Mouse (Mus musculus): ENCODE data around the gene Luc7l2. TPM values are rescaled to one million over a fixed set of nuclear protein-coding genes. Genes with fewer than 3 reads are reported as not detected.
A peak's percentile ranks its signal among the peaks of the same experiment; 100 is the strongest.

Luc7l2 gene
- polyA plus RNA-seq, 1 experiment from 2014 or later, result 17.8 TPM

DNA sequence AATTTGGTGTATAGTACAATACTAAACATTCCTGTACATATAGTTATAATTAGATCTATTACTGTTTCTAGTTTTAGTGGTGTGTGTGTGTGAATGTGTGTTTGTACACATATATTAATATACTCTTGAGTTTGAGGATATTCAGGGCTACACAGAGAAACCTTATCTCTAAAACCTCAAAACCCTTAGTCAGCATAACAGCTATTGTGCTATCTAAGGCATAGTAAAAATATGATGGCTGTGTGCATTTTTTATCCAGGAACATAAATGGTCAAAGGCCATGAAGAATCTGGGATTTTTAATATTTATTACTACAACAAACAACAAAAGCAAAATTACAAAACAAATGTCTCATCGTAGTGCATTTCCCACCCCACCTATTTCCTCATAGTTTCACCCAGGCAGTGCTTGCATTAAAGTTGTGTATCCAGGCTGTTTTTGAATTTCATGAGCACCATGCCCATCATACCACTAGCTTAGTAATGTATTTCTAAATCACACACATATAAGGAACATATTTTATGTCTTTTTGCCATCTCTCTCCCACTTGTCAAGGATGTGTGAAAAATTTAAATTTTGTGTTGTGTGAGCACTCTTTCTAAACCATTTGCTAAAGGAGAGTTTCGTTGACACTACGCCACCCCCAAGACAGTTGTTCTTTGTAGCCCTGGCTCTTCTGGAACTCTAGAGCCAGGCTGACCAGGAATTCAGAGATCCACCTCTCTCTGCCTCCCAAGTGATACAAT, 29.2 kb downstream of the Luc7l2 start:
- Histone ChIP-seq H3K4me2 (no peak overlapping the region), H3K9ac (no peak overlapping the region), H3K27ac (no peak overlapping the region), H3K4me1 (replicated peaks) (peaks cover 11% of the 10 kb centered on the region), H3K36me3 (peaks cover 67% of the 10 kb centered on the region), H3K4me3 (replicated peaks) (no peak overlapping the region), H3K27me3 (no peaks in the 10 kb centered on the region), H3K9me3 (replicated peaks) (no peaks in the 10 kb centered on the region)
- DNase-seq (no peak), ATAC-seq (ENCODE audit: low read depth) (no peak)
- 93% methylated on average over 3 of the region's 3 CpGs for WGBS (ENCODE audit: insufficient replicate concordance)

DNA sequence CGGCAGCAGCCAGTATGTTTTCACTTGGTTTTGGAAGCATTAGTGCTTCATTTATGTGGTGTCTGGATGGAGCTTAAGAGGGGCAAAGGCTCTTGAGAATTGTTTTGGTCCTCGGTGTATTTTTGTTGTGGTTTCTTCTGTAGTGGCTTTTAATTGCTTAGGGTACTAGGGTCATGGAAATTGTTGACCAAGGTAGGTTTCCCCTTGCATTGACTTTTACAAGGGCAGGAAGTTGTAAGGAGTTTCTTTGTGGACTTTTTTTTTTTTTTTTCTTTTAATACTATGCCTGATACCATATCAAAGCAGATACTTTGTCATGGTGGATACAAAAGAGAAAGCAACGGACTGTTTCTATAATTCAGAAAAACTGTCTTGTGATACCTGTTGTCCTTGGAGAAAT, 30.6 kb downstream of the Luc7l2 start:
- H3K27ac ChIP-seq, result no peak overlapping the region
- H3K4me1 ChIP-seq (replicated peaks), result peaks cover 9% of the 10 kb centered on the region
- peaks cover 71% of the 10 kb centered on the region for H3K36me3 ChIP-seq
- H3K4me3 ChIP-seq (replicated peaks), result no peak overlapping the region
- DNase-seq, result no peak
- H3K9me3 ChIP-seq (replicated peaks), result no peaks in the 10 kb centered on the region
- H3K9ac ChIP-seq, result no peak overlapping the region
- no peak for ATAC-seq (ENCODE audit: low read depth)
- H3K4me2 ChIP-seq, result no peak overlapping the region
- WGBS (ENCODE audit: insufficient replicate concordance), result 80% methylated on average over 3 of the region's 3 CpGs
- H3K27me3 ChIP-seq, result no peaks in the 10 kb centered on the region

DNA sequence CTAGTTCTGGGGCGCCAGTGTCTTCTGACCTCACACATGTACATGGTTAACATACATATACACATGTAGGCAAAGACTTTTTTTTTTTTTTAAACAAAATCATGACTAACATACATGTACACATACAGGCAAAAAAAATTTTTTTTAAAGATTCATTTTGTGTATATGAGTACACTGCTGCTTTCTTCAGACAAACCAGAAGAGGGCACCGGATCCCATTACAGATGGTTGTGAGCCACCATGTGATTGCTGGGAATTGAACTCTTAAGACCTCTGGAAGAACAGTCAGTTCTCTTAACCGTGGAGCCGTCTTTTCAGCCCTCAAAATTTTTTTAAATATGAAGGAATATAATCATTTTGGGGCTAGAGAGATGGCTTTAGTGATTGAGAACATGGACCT, 46.3 kb downstream of the Luc7l2 start:
- H3K4me1 ChIP-seq (replicated peaks), result no peaks in the 10 kb centered on the region
- H3K9me3 ChIP-seq (replicated peaks), result no peaks in the 10 kb centered on the region
- no peak overlapping the region for H3K4me2 ChIP-seq
- H3K27me3 ChIP-seq, result no peaks in the 10 kb centered on the region
- WGBS (ENCODE audit: insufficient replicate concordance), result 81% methylated on average over 4 of the region's 4 CpGs
- ATAC-seq (ENCODE audit: low read depth) (no peak), DNase-seq (no peak)
- H3K36me3 ChIP-seq, result peaks cover 78% of the 10 kb centered on the region
- H3K27ac ChIP-seq, result no peak overlapping the region
- no peak overlapping the region for H3K4me3 ChIP-seq (replicated peaks)
- H3K9ac ChIP-seq, result no peak overlapping the region

DNA sequence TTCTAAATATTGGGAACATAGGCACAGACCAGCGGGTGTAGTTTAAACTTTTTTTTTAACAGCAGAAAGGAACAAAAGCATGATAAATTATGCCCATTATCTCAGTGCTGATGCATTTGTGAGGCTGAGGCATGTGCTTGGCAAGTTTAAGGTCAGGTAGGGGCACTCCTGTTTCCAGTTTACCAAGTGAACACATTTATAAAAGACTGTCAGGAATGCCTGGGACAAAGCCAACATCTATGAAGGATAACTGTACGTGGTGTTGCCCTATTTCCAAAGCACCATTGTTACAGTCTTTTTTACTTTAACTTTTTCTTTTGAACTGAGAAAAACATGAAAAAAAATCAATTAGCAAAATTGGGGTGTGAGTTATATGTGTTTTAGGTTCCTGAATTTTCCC, 58.8 kb downstream of the Luc7l2 start:
- peaks cover 71% of the 10 kb centered on the region for H3K36me3 ChIP-seq
- no peak overlapping the region for H3K9ac ChIP-seq

DNA sequence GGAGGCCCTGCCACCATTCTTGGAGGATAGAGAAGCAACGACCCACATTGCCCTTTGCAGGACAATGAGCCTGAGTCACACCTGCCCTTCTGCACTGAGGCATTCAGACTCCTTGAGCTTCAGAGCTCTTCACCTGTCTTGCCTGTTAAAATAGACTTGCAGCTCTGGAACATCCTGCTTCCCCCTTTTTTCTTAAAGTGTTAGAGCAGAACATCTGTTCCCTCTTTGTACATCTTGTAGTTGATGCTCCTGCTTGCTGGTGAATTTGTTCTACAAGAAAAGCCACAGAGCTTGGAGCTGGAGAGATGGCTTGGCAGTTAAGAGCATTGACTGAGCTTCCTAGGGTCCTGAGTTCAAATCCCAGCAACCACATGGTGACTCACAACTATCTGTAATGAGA, 71.3 kb downstream of the Luc7l2 start:
- peaks cover 29% of the 10 kb centered on the region for H3K4me1 ChIP-seq (replicated peaks)
- peaks cover 4% of the 10 kb centered on the region; the same call in 1 of the 2 replicates for H3K9me3 ChIP-seq (replicated peaks)
- WGBS (ENCODE audit: insufficient replicate concordance), result 77% methylated on average over 1 of the region's 1 CpGs
- no peak overlapping the region for H3K4me2 ChIP-seq
- H3K27ac ChIP-seq, result peak overlapping the region; percentile 80; the same call in 1 of the 2 replicates
- ATAC-seq (ENCODE audit: low read depth), result no peak
- H3K27me3 ChIP-seq, result no peaks in the 10 kb centered on the region
- H3K4me3 ChIP-seq (replicated peaks), result no peak overlapping the region
- H3K36me3 ChIP-seq, result peaks cover 61% of the 10 kb centered on the region
- H3K9ac ChIP-seq, result no peak overlapping the region
- DNase-seq, result no peak

More for the DNA sequence above, 58.8 kb downstream of the Luc7l2 start:
- no peak for ATAC-seq (ENCODE audit: low read depth)
- no peak for DNase-seq
- H3K27me3 ChIP-seq, result no peaks in the 10 kb centered on the region
- H3K9me3 ChIP-seq (replicated peaks), result no peaks in the 10 kb centered on the region
- WGBS (ENCODE audit: insufficient replicate concordance), result 92% methylated on average over 2 of the region's 2 CpGs
- H3K27ac ChIP-seq, result no peak overlapping the region
- H3K4me1 ChIP-seq (replicated peaks), result no peaks in the 10 kb centered on the region
- H3K4me2 ChIP-seq, result no peak overlapping the region
- H3K4me3 ChIP-seq (replicated peaks), result no peak overlapping the region

DNA sequence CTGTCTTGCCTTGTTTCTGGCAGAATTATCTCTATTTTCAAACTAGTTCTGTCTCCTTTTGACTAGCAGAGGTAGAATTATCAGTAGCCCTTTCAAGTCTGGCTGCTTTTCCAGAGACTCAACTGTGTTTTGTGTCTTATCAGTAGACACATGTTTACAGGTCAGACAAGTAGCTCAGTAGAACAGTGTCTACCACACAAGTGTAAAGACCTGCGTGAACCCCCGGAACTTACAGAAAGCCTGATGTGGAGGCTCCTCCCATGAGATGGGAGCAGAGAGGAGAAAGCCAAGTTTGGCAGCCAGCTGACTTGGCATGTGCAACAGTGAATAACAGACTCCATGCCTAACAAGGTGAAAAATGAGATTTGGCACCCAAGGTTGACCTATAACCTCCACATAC, 72.3 kb downstream of the Luc7l2 start:
- peak overlapping the region; percentile 80 for H3K27ac ChIP-seq
- H3K9me3 ChIP-seq (replicated peaks), result no peaks in the 10 kb centered on the region
- no peak overlapping the region for H3K4me2 ChIP-seq
- peaks cover 29% of the 10 kb centered on the region for H3K4me1 ChIP-seq (replicated peaks)
- peak overlapping the region; percentile 15 for H3K9ac ChIP-seq
- no peak overlapping the region for H3K4me3 ChIP-seq (replicated peaks)
- DNase-seq (peak; percentile 54), ATAC-seq (ENCODE audit: low read depth) (peak; percentile 92)
- peaks cover 56% of the 10 kb centered on the region for H3K36me3 ChIP-seq
- no peaks in the 10 kb centered on the region for H3K27me3 ChIP-seq
- 12% methylated on average over 2 of the region's 2 CpGs for WGBS (ENCODE audit: insufficient replicate concordance)

DNA sequence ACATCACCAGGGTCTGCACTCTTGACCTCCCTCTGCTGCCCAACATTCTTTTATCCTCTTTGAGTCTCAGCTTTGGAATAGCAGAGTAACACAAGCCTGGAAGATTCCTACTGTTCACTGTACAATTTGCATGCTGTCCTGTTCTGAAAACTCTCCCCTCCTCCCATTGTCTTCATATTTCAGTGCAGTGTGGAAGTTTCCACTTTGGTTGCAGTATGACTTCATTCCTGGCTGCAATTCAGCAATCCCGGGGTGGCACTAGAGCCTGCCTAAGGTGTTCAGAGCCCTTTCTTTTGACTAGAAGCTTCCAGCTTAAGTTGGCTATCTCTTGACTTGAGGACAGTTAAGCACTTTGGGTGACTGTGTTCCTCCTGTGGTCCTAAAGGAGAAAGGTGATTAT, 73.3 kb downstream of the Luc7l2 start:
- DNase-seq (no peak), ATAC-seq (ENCODE audit: low read depth) (no peak)
- Histone ChIP-seq H3K9ac (no peak overlapping the region), H3K4me3 (replicated peaks) (no peak overlapping the region), H3K4me1 (replicated peaks) (peaks cover 29% of the 10 kb centered on the region), H3K36me3 (peaks cover 46% of the 10 kb centered on the region), H3K4me2 (no peak overlapping the region), H3K27ac (no peak overlapping the region), H3K27me3 (no peaks in the 10 kb centered on the region), H3K9me3 (replicated peaks) (no peaks in the 10 kb centered on the region)
- WGBS (ENCODE audit: insufficient replicate concordance), result 79% methylated on average over 1 of the region's 1 CpGs

DNA sequence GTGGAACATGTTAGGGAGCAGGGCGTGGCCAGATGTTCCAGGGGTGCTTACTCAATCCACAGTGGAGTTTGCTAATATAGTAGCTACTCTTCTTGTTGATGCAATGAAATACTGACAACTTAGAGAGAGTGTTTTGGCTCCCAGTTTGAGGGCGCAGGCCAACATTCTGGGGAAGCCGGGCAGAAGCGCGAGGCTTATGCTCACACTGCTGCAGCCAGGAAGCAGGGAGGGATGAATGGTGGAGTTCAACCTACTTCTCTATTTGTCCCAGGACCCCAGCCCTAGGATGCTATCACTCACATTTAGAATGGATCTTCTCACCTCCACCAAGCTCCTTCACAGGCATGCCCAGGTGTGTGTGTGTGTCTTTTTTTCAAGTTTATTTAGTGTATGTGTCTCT, 75.0 kb downstream of the Luc7l2 start:
- 94% methylated on average over 5 of the region's 5 CpGs for WGBS (ENCODE audit: insufficient replicate concordance)
- ATAC-seq (ENCODE audit: low read depth), result no peak
- H3K9me3 ChIP-seq (replicated peaks), result no peaks in the 10 kb centered on the region
- peaks cover 29% of the 10 kb centered on the region for H3K36me3 ChIP-seq
- peaks cover 29% of the 10 kb centered on the region for H3K4me1 ChIP-seq (replicated peaks)
- H3K4me3 ChIP-seq (replicated peaks), result no peak overlapping the region
- H3K9ac ChIP-seq, result no peak overlapping the region
- no peak for DNase-seq
- no peak overlapping the region for H3K4me2 ChIP-seq
- H3K27me3 ChIP-seq, result no peaks in the 10 kb centered on the region
- no peak overlapping the region for H3K27ac ChIP-seq

DNA sequence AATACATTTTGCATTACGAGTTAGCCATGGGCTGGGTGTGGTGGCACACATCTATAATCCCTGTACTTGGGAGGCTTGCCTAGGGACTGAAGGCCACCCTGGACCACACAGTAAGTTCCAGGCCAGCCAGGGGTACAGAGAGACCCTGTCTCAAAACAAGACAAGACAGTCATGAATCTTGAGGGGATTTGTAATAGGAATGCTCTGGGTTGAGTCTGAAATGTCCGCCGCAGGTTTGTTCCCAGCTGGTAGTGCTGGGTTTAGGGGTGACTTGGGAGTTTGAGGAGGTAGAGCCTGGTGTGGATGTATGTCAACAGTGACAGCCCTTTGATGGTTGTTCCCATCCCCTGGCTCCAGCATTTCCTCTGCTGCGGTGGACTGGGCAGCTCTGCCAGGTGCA, 75.9 kb downstream of the Luc7l2 start:
- H3K9me3 ChIP-seq (replicated peaks), result no peaks in the 10 kb centered on the region
- ATAC-seq (ENCODE audit: low read depth) (no peak), DNase-seq (no peak)
- peaks cover 25% of the 10 kb centered on the region for H3K4me1 ChIP-seq (replicated peaks)
- H3K27me3 ChIP-seq, result no peaks in the 10 kb centered on the region
- peaks cover 24% of the 10 kb centered on the region for H3K36me3 ChIP-seq
- H3K27ac ChIP-seq, result no peak overlapping the region
- WGBS (ENCODE audit: insufficient replicate concordance), result 84% methylated on average over 4 of the region's 4 CpGs
- H3K4me2 ChIP-seq, result no peak overlapping the region
- no peak overlapping the region for H3K4me3 ChIP-seq (replicated peaks)
- no peak overlapping the region for H3K9ac ChIP-seq

DNA sequence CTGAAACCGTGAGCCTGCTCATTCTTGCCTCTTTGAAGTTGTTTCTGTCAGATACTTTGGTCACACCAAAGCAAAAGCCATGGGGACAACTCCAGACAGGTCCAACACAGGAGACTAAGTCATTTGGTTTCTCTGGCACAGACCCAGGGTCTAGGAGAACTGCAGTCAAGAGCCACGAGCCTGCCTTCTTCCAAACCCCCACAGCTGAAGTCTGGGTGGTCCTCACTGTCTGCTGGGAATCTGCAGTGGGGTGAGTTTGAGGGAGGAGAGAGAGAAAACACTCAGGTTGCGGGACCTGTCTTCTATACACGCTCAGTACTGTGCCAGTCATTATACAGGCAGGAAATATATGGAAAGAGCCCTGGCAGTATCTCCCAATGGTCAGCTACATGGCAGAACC, 76.4 kb downstream of the Luc7l2 start:
- 86% methylated on average over 4 of the region's 4 CpGs for WGBS (ENCODE audit: insufficient replicate concordance)
- DNase-seq (no peak), ATAC-seq (ENCODE audit: low read depth) (no peak)
- H3K9ac ChIP-seq, result no peak overlapping the region
- peaks cover 21% of the 10 kb centered on the region for H3K4me1 ChIP-seq (replicated peaks)
- H3K4me2 ChIP-seq, result no peak overlapping the region
- H3K4me3 ChIP-seq (replicated peaks), result no peak overlapping the region
- H3K36me3 ChIP-seq, result peaks cover 20% of the 10 kb centered on the region
- H3K9me3 ChIP-seq (replicated peaks), result no peaks in the 10 kb centered on the region
- no peaks in the 10 kb centered on the region for H3K27me3 ChIP-seq
- no peak overlapping the region for H3K27ac ChIP-seq

DNA sequence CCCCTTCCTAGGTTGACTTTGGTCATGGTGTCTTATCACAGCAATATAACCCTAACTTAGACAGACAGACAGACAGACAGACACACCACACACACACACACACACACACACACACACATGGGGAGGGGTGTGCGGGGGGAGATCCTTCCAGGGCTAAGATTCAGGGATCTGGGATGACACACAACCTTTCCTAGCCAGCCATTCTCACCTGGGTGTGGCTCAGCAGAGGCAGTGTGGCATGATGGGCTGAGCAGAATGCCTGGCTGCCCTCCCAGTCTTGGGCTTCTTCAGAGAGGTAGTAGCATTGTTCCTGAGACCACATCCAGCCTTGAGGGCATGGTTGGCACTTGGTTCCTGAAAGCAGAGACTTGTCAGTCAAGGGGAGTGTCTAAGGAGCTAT, 78.4 kb downstream of the Luc7l2 start:
- no peaks in the 10 kb centered on the region for H3K9me3 ChIP-seq (replicated peaks)
- H3K4me2 ChIP-seq, result no peak overlapping the region
- H3K9ac ChIP-seq, result no peak overlapping the region
- ATAC-seq (ENCODE audit: low read depth) (no peak), DNase-seq (no peak)
- 79% methylated on average over 1 of the region's 1 CpGs for WGBS (ENCODE audit: insufficient replicate concordance)
- no peak overlapping the region for H3K27ac ChIP-seq
- H3K4me1 ChIP-seq (replicated peaks), result no peaks in the 10 kb centered on the region; the same call in 1 of the 2 replicates
- H3K27me3 ChIP-seq, result peaks cover 19% of the 10 kb centered on the region
- no peak overlapping the region for H3K4me3 ChIP-seq (replicated peaks)
- peaks cover 10% of the 10 kb centered on the region for H3K36me3 ChIP-seq

DNA sequence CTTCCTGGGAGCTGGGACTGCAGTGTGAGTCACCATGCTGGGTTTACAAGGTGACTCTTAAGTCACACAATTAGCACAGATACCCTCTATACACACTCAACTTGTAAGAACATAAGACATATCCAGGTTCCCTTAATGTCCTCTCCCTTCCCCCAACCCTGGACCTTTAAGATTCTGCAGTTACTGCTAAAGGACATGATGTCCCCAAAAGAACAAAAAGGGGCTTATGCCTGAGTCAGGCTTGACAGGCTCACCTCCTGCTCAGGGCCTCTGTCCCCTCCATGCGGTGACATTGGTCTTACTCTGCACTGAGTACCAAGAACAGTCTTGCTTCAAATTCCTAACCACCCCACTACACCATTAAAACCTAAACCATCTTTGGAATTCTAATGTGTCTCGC, 81.7 kb downstream of the Luc7l2 start:
- H3K9me3 ChIP-seq (replicated peaks), result no peaks in the 10 kb centered on the region
- H3K4me3 ChIP-seq (replicated peaks), result no peak overlapping the region
- ATAC-seq (ENCODE audit: low read depth) (no peak), DNase-seq (no peak)
- peaks cover 21% of the 10 kb centered on the region for H3K4me1 ChIP-seq (replicated peaks)
- H3K36me3 ChIP-seq, result no peaks in the 10 kb centered on the region
- peaks cover 52% of the 10 kb centered on the region for H3K27me3 ChIP-seq
- no peak overlapping the region for H3K9ac ChIP-seq
- 70% methylated on average over 2 of the region's 2 CpGs for WGBS (ENCODE audit: insufficient replicate concordance)
- no peak overlapping the region for H3K27ac ChIP-seq
- H3K4me2 ChIP-seq, result no peak overlapping the region

All from liver, embryonic 13.5 days (tissue).